Mouse (Mus musculus): ENCODE measurements at regions not wholly inside any gene's neighbourhood (a gene's known extent, or its start where the extent isn't known, plus 50 kb on each side); places are given as distances from the start of the nearest gene placed in this dataset.

DNA sequence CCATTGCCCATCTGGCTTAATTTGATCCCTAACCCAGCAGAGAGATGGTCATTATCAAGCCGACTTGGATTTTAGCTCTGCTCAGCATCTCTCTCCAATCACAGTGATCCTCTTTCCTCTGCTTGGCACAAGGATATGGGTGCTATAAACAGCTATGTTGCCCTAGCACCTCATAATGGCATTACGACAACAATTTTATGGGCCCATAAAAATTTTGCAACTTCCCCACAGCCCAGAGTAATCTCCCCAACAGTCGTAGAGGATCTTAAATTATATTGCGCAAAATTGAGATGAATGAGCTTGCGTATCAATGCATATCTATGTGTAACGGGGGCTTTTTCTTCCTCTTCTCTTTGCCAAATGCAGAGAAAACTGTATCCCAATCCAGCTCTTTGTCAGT, 329.4 kb downstream of the Hlx start:
- H3K4me2 ChIP-seq (ENCODE audit: low read depth, low read length) = no peak overlapping the region
- 79% methylated on average over 6 of the region's 6 CpGs for WGBS
- no peaks in the 10 kb centered on the region for H3K9me3 ChIP-seq (ENCODE audit: control insufficient read depth, low read length)
- DNase-seq (ENCODE audit: low spot score) (no peak), ATAC-seq (ENCODE audit: low read depth) (no peak)
- peaks cover 4% of the 10 kb centered on the region; the same call in 1 of the 2 replicates for H3K4me1 ChIP-seq (ENCODE audit: control insufficient read depth, insufficient read depth, low read length)
- no peaks in the 10 kb centered on the region for H3K36me3 ChIP-seq (ENCODE audit: control insufficient read depth, insufficient read depth, low read length)
- H3K4me3 ChIP-seq (ENCODE audit: low read depth, low read length) = no peak overlapping the region
- no peak overlapping the region for H3K9ac ChIP-seq (ENCODE audit: low read depth, low read length)
- H3K27me3 ChIP-seq (replicated peaks; ENCODE audit: control insufficient read depth, insufficient read depth, low read length) = no peaks in the 10 kb centered on the region
- H3K27ac ChIP-seq (replicated peaks; ENCODE audit: low read depth, low read length) = no peak overlapping the region

DNA sequence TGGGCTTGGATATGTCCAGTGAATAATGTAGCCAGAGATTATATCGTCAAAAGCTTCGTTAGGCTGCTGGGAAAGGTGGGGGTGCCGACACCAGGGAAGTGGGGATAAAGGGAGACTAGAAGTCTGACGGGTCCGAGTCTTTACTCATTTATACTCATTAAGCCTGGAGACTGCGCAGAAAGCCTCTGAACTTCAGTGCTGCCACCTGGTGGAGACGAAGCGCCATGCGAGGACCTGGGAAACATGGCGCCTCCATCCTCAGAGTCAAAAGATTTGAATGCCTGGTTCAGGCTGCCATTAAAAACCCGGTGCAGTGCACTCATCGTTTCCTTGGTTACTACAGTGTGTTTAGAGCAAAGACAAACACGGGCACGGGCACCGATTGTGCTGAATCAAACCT, 337.2 kb downstream of the Hlx start:
- H3K36me3 ChIP-seq (ENCODE audit: control insufficient read depth, insufficient read depth, low read length) = no peaks in the 10 kb centered on the region
- peaks cover 4% of the 10 kb centered on the region for H3K4me1 ChIP-seq (ENCODE audit: control insufficient read depth, insufficient read depth, low read length)
- H3K9ac ChIP-seq (ENCODE audit: low read depth, low read length) = no peak overlapping the region
- ATAC-seq (ENCODE audit: low read depth) = no peak
- peak; percentile 45 for DNase-seq (ENCODE audit: low spot score)
- H3K27ac ChIP-seq (replicated peaks; ENCODE audit: low read depth, low read length) = no peak overlapping the region
- H3K4me3 ChIP-seq (ENCODE audit: low read depth, low read length) = no peak overlapping the region
- H3K4me2 ChIP-seq (ENCODE audit: low read depth, low read length) = peak overlapping the region; percentile 34
- WGBS = 49% methylated on average over 15 of the region's 15 CpGs
- no peaks in the 10 kb centered on the region for H3K27me3 ChIP-seq (replicated peaks; ENCODE audit: control insufficient read depth, insufficient read depth, low read length)
- H3K9me3 ChIP-seq (ENCODE audit: control insufficient read depth, low read length) = no peaks in the 10 kb centered on the region

DNA sequence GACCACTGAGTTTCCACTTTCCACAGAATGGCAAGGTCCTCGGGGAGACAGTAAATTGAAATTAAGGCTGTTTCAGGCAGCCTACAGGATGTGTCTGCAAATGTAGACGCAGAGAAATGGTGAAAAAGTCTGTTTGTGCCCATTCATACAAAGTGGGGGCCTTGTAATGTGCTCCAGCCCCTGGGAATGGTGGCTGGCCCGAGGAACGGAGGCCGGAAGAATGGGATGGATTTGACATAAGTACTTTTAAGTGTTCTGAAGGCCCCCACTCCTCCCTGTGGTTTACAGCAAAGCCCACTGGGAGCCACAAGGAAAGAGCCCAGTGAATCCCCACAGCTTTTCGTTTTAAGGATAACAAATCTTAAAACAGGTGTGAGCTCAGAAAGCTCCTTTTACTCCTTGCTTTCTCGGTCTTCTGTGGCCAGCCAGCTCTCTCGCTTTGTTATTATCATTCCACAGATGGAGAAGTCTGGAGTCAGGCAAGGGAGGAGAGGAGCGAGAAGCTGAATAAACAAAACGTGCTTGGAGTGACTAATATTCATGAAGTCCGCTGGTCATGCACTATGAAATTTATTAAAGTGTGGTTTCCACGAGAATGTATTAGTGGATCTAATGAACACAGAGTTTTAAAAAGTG, 337.7 kb downstream of the Hlx start:
- DNase-seq (ENCODE audit: low spot score) (peak; percentile 61), ATAC-seq (ENCODE audit: low read depth) (peak; percentile 71; the same call in 1 of the 2 replicates)
- Histone ChIP-seq H3K4me2 (ENCODE audit: low read depth, low read length) (peak overlapping the region; percentile 34), H3K9me3 (ENCODE audit: control insufficient read depth, low read length) (no peaks in the 10 kb centered on the region), H3K27ac (replicated peaks; ENCODE audit: low read depth, low read length) (no peak overlapping the region), H3K9ac (ENCODE audit: low read depth, low read length) (no peak overlapping the region), H3K4me1 (ENCODE audit: control insufficient read depth, insufficient read depth, low read length) (peaks cover 4% of the 10 kb centered on the region), H3K27me3 (replicated peaks; ENCODE audit: control insufficient read depth, insufficient read depth, low read length) (no peaks in the 10 kb centered on the region), H3K36me3 (ENCODE audit: control insufficient read depth, insufficient read depth, low read length) (no peaks in the 10 kb centered on the region), H3K4me3 (ENCODE audit: low read depth, low read length) (no peak overlapping the region)
- WGBS = 51% methylated on average over 12 of the region's 12 CpGs

DNA sequence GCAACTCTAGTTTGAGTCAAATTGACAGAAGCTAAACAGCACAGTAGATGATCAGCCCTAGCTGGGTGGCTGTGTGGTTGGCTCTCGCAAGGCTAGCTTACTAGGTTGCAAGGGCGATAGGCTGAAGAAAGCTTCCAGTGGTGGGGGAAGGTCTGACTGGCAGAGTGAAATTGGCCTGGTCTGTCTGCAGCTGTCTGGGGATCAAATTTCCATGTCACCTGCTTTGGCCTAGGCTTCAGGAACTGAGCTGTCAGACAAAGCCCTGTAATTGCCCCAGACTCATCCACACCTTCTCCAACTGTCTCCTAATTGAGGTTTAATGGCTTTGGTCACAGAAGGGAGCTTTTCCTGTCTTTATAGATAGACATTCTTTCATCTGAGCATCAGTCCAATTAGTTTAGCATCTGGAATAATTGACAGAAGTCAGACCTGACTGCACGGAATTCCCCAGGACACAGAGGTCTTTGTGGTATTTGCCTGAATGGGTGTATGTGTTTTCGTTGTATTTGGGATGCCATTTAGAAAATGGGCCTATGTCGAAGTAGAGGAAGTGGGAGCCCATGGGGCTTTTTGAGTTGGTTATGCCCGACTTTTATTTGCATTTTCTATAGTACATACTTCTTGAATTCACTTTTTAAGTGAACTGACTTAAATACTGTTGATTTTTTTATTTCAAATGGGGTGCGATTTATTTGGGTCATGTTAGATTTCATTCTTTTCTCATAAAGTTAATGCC, 348.2 kb downstream of the Hlx start:
- no peak overlapping the region for H3K4me2 ChIP-seq (ENCODE audit: low read depth, low read length)
- no peak overlapping the region for H3K4me3 ChIP-seq (ENCODE audit: low read depth, low read length)
- ATAC-seq (ENCODE audit: low read depth) (no peak), DNase-seq (ENCODE audit: low spot score) (peak; percentile 48)
- H3K36me3 ChIP-seq (ENCODE audit: control insufficient read depth, insufficient read depth, low read length) = no peaks in the 10 kb centered on the region
- no peaks in the 10 kb centered on the region for H3K9me3 ChIP-seq (ENCODE audit: control insufficient read depth, low read length)
- 45% methylated on average over 7 of the region's 7 CpGs for WGBS
- no peak overlapping the region for H3K9ac ChIP-seq (ENCODE audit: low read depth, low read length)
- H3K27me3 ChIP-seq (replicated peaks; ENCODE audit: control insufficient read depth, insufficient read depth, low read length) = no peaks in the 10 kb centered on the region
- H3K27ac ChIP-seq (replicated peaks; ENCODE audit: low read depth, low read length) = no peak overlapping the region
- no peaks in the 10 kb centered on the region for H3K4me1 ChIP-seq (ENCODE audit: control insufficient read depth, insufficient read depth, low read length)

DNA sequence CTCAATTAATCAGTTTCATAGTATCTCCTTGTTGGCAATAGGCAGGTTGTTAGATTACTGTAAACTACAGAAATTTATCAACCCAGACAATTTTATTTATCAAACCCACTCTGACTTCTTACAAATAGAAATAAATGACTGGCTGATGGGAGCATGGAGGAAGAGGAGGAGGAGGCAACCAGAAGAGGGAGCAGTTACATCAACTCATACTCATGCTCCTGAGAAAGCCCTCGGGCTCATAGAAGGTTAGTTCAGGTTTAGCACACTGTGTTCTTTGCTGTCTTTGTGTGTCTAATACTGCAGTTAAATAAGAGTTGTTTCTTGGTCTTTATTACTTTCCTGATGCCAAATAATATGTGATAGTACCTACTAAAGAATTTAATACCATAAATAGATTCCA, 344.6 kb upstream of the 1700056E22Rik start:
- no peaks in the 10 kb centered on the region for H3K9me3 ChIP-seq (ENCODE audit: control insufficient read depth, low read length)
- H3K27ac ChIP-seq (replicated peaks; ENCODE audit: low read depth, low read length) = no peak overlapping the region
- H3K4me3 ChIP-seq (ENCODE audit: low read depth, low read length) = no peak overlapping the region
- no peaks in the 10 kb centered on the region for H3K36me3 ChIP-seq (ENCODE audit: control insufficient read depth, insufficient read depth, low read length)
- no peak overlapping the region for H3K9ac ChIP-seq (ENCODE audit: low read depth, low read length)
- H3K4me2 ChIP-seq (ENCODE audit: low read depth, low read length) = no peak overlapping the region
- no peaks in the 10 kb centered on the region for H3K27me3 ChIP-seq (replicated peaks; ENCODE audit: control insufficient read depth, insufficient read depth, low read length)
- DNase-seq (ENCODE audit: low spot score) (no peak), ATAC-seq (ENCODE audit: low read depth) (no peak)
- WGBS = 84% methylated on average over 1 of the region's 1 CpGs
- H3K4me1 ChIP-seq (ENCODE audit: control insufficient read depth, insufficient read depth, low read length) = no peaks in the 10 kb centered on the region; the same call in 1 of the 2 replicates

DNA sequence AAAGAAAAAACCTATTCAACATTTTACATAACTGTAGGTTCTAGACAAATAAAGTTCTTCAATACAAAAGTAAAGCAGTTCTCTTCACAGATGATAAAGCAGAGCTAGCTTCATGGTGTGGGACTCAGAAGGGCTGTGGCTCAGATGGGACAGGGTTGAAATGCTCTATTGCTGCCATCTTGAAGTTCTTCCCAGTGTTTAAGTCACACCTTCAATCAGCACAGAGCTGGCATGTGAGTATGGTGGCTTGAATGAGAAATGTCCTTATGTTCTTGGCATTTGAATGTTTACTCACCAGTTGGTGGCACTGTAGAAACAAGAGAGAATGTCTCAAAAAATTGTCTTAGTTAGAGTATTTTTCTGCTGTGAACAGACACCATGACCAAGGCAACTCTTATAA, 330.9 kb upstream of the 1700056E22Rik start:
- DNase-seq (ENCODE audit: low spot score) = no peak
- H3K27me3 ChIP-seq (replicated peaks; ENCODE audit: control insufficient read depth, insufficient read depth, low read length) = no peaks in the 10 kb centered on the region
- no peak overlapping the region for H3K27ac ChIP-seq (replicated peaks; ENCODE audit: low read depth, low read length)
- no peak overlapping the region for H3K4me3 ChIP-seq (ENCODE audit: low read depth, low read length)
- no peaks in the 10 kb centered on the region for H3K4me1 ChIP-seq (ENCODE audit: control insufficient read depth, insufficient read depth, low read length)
- ATAC-seq (ENCODE audit: low read depth) = no peak
- no peak overlapping the region for H3K9ac ChIP-seq (ENCODE audit: low read depth, low read length)
- H3K9me3 ChIP-seq (ENCODE audit: control insufficient read depth, low read length) = peaks cover 4% of the 10 kb centered on the region; the same call in 1 of the 2 replicates
- no peaks in the 10 kb centered on the region for H3K36me3 ChIP-seq (ENCODE audit: control insufficient read depth, insufficient read depth, low read length)
- H3K4me2 ChIP-seq (ENCODE audit: low read depth, low read length) = no peak overlapping the region

DNA sequence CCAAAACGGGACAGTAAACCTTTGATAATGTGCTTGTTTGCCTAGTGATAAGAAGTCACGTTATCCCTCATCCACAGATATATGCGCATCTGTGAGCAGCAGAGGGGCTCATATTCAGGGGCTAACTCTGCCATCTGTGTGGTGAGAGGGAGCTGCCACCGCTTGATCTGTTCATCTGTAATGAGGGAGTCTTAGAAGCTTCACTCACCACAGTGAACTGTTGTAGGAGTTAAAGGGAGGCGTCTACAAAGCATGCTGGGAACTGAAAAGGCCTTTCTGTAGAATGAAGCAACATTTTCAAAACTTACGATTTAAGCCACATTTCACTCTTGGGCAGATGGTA, 324.1 kb upstream of the 1700056E22Rik start:
- Histone ChIP-seq H3K4me3 (ENCODE audit: low read depth, low read length) (no peak overlapping the region), H3K4me1 (ENCODE audit: control insufficient read depth, insufficient read depth, low read length) (no peaks in the 10 kb centered on the region), H3K27me3 (replicated peaks; ENCODE audit: control insufficient read depth, insufficient read depth, low read length) (no peaks in the 10 kb centered on the region; the same call in 1 of the 2 replicates), H3K36me3 (ENCODE audit: control insufficient read depth, insufficient read depth, low read length) (no peaks in the 10 kb centered on the region), H3K9ac (ENCODE audit: low read depth, low read length) (no peak overlapping the region), H3K27ac (replicated peaks; ENCODE audit: low read depth, low read length) (no peak overlapping the region), H3K9me3 (ENCODE audit: control insufficient read depth, low read length) (no peaks in the 10 kb centered on the region), H3K4me2 (ENCODE audit: low read depth, low read length) (no peak overlapping the region)
- ATAC-seq (ENCODE audit: low read depth) = no peak
- 70% methylated on average over 6 of the region's 6 CpGs for whole genome bisulfite sequencing
- DNase-seq (ENCODE audit: low spot score) = no peak

DNA sequence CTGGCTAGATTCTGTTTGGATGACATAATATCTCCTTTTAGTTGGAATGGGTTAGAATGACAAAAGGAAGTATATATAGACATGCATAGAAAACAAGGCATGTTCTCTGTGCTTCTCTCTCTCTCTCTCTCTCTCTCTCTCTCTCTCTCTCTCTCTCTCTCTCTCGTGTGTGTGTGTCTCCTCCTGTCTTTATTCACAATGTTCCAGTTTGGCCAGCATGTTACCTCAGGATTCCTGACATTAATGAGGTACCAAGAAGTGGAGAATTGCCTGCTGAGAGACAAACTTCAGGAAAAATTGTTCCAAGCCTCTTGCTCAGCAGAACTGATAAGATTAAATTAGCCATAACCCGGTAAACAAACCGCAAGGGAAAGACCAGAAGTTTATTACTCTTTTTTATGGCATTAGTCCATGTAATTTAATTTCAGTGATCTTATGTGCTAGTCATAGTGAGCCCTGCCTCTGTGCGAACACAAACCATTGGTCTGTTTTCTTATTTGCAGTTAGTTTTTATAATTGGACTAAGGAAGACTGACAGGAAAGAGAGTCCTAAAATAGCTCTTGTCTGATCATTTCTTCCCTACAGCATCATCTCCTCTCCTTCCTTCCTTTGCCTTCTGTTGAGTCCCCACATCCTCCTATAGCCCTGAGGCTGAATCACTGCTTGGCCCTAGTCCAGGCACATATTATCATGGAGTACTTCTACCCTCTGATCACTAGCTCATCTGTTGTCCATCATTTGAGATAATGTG, 323.5 kb upstream of the 1700056E22Rik start:
- H3K9ac ChIP-seq (ENCODE audit: low read depth, low read length) = no peak overlapping the region
- H3K27ac ChIP-seq (replicated peaks; ENCODE audit: low read depth, low read length) = no peak overlapping the region
- no peaks in the 10 kb centered on the region for H3K9me3 ChIP-seq (ENCODE audit: control insufficient read depth, low read length)
- no peaks in the 10 kb centered on the region for H3K4me1 ChIP-seq (ENCODE audit: control insufficient read depth, insufficient read depth, low read length)
- DNase-seq (ENCODE audit: low spot score) (peak; percentile 37), ATAC-seq (ENCODE audit: low read depth) (no peak)
- H3K4me3 ChIP-seq (ENCODE audit: low read depth, low read length) = no peak overlapping the region
- WGBS = 55% methylated on average over 4 of the region's 4 CpGs
- no peaks in the 10 kb centered on the region; the same call in 1 of the 2 replicates for H3K27me3 ChIP-seq (replicated peaks; ENCODE audit: control insufficient read depth, insufficient read depth, low read length)
- H3K4me2 ChIP-seq (ENCODE audit: low read depth, low read length) = no peak overlapping the region
- no peaks in the 10 kb centered on the region for H3K36me3 ChIP-seq (ENCODE audit: control insufficient read depth, insufficient read depth, low read length)
